Mouse (Mus musculus) thymus, adult 2 months (tissue): ENCODE results near the gene T. TPM values are rescaled to one million over a fixed set of nuclear protein-coding genes. Genes with fewer than 3 reads are reported as not detected.

Experiments used
- DNase-seq: peaks from one replicate; pipeline ENCODE4 v3.0.0; 2021
- H3K27ac ChIP-seq: fragments of 200-500 bp; 2 replicates; pipeline ENCODE4 v1.5.1; 2012; ENCODE audit warnings: low read length, control low read depth; ENCODE audit not compliant: control insufficient read depth, insufficient read depth
- H3K27me3 ChIP-seq: fragments of 200-500 bp; 2 replicates; pipeline ENCODE4 v1.6.1; 2012; ENCODE audit warnings: mild to moderate bottlenecking, low read length, moderate library complexity, mixed read lengths; ENCODE audit not compliant: control insufficient read depth, insufficient read depth
- H3K36me3 ChIP-seq: fragments of 200-500 bp; 2 replicates; pipeline ENCODE4 v1.6.1; 2012; ENCODE audit warnings: mild to moderate bottlenecking, low read length, moderate library complexity; ENCODE audit not compliant: control insufficient read depth, insufficient read depth
- H3K4me1 ChIP-seq: fragments of 200-500 bp; replicated peaks from 2 replicates; pipeline ENCODE4 v1.6.1; 2012; ENCODE audit warnings: low read length; ENCODE audit not compliant: control insufficient read depth, insufficient read depth
- H3K4me3 ChIP-seq: fragments of 200-500 bp; 2 replicates; pipeline ENCODE4 v1.5.1; 2012; ENCODE audit warnings: mild to moderate bottlenecking, low read length, control low read depth, moderate library complexity; ENCODE audit not compliant: control insufficient read depth, insufficient read depth
- CTCF ChIP-seq: fragments of 200-500 bp; IDR thresholded peaks from 2 replicates; pipeline ENCODE4 v1.5.1; 2012; ENCODE audit warnings: mild to moderate bottlenecking, control low read depth, low read length, moderate library complexity, borderline replicate concordance; ENCODE audit not compliant: control insufficient read depth, poor library complexity, insufficient read depth; ENCODE audit errors: extremely low read depth
- POLR2A ChIP-seq: fragments of 200-500 bp; IDR thresholded peaks from 2 replicates; pipeline ENCODE4 v1.6.1; 2012; ENCODE audit warnings: mild to moderate bottlenecking, low read length, control low read depth, moderate library complexity; ENCODE audit not compliant: control insufficient read depth, poor library complexity, insufficient read depth; ENCODE audit errors: extremely low read depth
- WGBS: fragments of 180-500 bp; shearing (Covaris S2); methylation state at CpG from one replicate; pipeline ENCODE4 v1.1.7; 2018; 5-methylcytosine and 5-hydroxymethylcytosine counted together
- polyA plus RNA-seq: library from polyadenylated mRNA; depleted of rRNA; stranded (reverse); fragments of >200 nt; gene quantifications from 2 replicates; pipeline ENCODE4 v1.2.3, GENCODE M21; 2012

The T gene
- polyA plus RNA-seq, 1 experiment, result 0.63 TPM

DNA sequence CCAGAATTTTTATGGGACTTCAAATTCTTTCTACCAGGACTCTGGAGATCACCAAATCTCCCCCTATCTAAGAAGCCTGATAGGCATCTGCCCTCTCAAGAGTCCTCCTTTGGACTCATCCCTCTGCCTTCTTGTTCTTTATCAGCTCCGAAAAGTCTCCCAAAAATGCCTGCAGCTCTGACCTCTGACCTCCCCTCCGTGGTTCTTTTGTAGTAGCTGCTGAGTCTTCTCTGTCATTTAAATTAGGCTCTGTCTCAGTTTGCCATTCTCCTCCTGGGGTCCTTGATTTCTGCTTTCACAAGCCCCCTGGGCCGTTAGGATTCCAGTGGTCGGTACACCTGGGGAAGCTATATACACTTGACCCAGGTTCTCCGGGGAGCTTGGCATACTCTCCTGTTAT lies 4.3 kb upstream of the T start:
- no peak for DNase-seq
- Histone ChIP-seq H3K27me3 (peaks cover 10% of the 10 kb centered on the region; the same call in 1 of the 2 replicates), H3K4me1 (no peaks in the 10 kb centered on the region), H3K4me3 (no peak overlapping the region), H3K27ac (no peak overlapping the region), H3K36me3 (no peaks in the 10 kb centered on the region)
- TF ChIP-seq POLR2A, result no peak
- no peak for TF ChIP-seq CTCF
- WGBS, result 19% methylated on average over 5 of the region's 5 CpGs

DNA sequence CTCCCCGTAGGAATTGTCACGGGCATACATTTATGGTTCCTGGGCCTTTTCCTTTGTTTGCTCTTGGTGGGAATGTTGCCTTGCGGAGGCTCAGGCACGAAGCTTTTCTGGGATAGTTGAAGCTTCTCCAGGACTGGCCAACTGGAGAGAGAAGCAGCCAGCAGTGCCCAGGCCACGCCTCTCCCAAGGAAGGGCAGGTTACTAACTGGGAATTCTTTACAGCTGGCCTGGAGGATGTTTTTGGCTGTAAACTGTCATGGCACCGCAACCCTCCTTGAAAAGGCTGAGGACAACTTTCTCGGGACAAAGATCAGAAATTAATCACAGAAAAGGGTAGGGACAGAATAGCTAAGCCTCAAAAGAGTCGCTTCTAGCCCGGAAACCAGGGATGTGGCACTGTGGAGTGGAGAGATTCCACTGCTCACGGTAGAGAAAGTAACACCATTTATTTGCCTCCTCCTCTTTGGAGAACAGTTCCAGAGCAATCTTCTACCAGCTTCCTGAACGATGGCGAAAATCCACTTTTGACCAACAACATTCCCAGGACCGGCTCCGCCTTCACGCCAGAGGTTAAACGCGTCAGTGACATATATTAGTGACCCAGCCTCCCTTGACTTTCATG lies 1.9 kb upstream of the T start:
- Histone ChIP-seq H3K4me1 (no peaks in the 10 kb centered on the region), H3K4me3 (no peak overlapping the region), H3K36me3 (no peaks in the 10 kb centered on the region), H3K27me3 (peaks cover 10% of the 10 kb centered on the region; the same call in 1 of the 2 replicates), H3K27ac (no peak overlapping the region)
- DNase-seq, result no peak
- no peak for TF ChIP-seq POLR2A
- TF ChIP-seq CTCF, result no peak
- 13% methylated on average over 17 of the region's 17 CpGs for WGBS

DNA sequence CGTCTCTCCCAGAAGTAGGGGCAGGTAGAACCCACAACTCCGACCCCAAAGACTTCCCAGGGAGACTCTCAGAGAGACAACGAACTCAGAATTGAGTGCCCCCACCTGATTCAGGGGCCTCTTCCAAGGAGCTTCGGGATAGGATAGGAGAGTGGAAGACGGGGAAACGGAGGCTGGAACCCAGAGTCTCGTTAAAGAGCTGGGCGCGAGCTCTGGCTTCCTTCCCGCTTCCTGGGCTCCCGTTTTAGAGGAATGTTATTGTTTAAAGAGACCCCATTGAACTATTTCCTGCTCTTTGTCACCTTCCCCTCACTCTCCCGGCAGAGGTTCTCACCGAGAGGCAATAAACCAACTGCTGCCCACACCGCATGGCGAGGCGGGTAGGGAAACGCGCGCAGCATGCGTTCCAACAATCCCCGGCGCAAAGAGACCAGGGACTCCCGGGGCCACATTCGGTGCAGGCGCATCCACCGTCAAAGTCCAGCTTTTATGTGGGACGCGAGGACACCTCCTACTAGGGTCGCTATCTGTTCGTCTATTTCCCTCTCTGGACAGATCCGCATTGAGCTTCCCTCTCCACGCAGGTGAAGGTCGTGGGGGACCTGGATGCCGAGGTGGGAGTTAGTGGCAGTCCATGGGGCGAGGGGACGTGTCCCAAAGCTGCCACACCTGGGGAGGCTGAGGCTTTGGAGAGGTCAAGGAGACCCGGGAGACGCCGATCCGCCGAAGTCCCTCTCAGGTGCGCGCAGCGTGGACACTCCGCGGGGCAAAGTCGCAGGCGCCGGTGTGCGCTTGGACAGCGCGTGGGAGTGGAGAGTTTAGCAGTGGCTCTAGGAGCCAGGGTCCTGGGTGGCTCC lies 874 bp upstream of the T start:
- no peak overlapping the region for H3K27ac ChIP-seq
- H3K4me1 ChIP-seq, result no peaks in the 10 kb centered on the region
- peaks cover 10% of the 10 kb centered on the region; the same call in 1 of the 2 replicates for H3K27me3 ChIP-seq
- no peak overlapping the region for H3K4me3 ChIP-seq
- no peak for TF ChIP-seq POLR2A
- TF ChIP-seq CTCF, result no peak
- WGBS, result 6% methylated on average over 52 of the region's 52 CpGs
- no peak for DNase-seq
- no peaks in the 10 kb centered on the region for H3K36me3 ChIP-seq

DNA sequence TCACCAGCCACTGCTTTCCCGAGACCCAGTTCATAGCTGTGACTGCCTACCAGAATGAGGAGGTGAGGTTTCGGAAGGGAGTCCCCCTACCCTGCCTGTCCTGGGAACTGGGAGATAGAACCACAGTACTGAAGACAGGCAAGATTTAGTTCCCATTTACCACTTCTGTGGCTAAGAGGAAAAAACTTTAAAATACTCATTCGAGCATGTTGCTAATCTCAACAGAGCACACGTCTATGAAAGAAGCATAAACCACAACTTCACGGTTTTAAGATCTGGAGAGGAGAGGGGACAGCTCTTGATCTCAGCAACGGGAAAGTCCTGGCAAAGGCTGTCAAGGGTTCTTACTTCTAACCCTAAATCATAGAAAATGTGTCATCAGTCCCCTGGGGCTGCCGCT lies 2.0 kb downstream of the T start:
- DNase-seq, result no peak
- Histone ChIP-seq H3K27me3 (peaks cover 8% of the 10 kb centered on the region; the same call in 1 of the 2 replicates), H3K27ac (no peak overlapping the region), H3K36me3 (no peaks in the 10 kb centered on the region), H3K4me1 (no peaks in the 10 kb centered on the region), H3K4me3 (no peak overlapping the region)
- WGBS, result 7% methylated on average over 7 of the region's 7 CpGs
- TF ChIP-seq CTCF (no peak), POLR2A (no peak)

DNA sequence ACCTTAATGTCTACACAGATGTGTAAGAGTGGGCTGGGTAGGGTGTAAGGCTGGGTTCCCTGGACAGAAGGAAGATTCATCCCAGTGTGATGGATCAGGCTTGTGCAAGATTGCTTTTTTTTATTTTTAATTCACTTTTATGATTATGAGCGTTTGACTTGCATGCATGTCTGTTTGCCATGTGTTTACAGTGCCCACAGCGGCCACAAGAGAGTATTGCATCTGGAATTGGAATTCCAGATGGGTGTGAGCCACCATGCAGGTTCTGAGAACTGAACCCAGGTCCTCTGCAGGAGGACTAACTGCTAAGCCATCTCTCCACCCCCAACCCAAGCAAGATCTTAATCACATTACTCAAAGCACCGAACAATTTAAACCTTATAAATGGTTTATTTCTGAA lies 9.8 kb downstream of the T start:
- H3K27me3 ChIP-seq, result no peaks in the 10 kb centered on the region
- no peak for DNase-seq
- no peak overlapping the region for H3K4me3 ChIP-seq
- no peak for TF ChIP-seq POLR2A
- H3K27ac ChIP-seq, result no peak overlapping the region
- H3K36me3 ChIP-seq, result no peaks in the 10 kb centered on the region
- WGBS, result 60% methylated on average over 3 of the region's 3 CpGs
- no peaks in the 10 kb centered on the region for H3K4me1 ChIP-seq

DNA sequence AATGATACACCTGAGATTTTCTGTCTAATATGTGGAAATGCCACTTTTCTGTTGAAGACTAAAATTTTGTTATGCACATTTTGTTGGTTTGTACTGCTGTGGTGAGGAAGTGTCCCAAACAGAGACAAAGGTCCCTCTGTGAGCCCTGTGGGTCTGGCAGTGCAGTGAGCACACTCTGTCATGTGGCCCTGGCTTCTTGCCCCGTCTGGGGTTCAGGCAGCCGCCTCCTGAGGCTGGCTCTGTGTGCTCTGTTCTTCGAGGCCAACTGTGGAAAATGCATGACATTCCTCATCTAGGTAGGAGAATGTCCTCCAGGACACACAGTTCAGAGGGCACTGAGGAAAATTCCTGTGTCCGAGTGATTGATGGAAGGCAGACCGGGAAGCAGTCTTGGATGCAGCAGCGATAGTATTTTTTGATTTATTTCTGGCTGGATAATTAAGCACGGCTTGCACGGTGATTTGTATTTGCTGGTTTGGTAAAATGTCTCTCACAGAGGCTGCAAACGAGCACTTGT lies 13.5 kb downstream of the T start:
- Histone ChIP-seq H3K27me3 (no peaks in the 10 kb centered on the region), H3K4me1 (no peaks in the 10 kb centered on the region), H3K4me3 (no peak overlapping the region), H3K27ac (no peak overlapping the region), H3K36me3 (no peaks in the 10 kb centered on the region)
- DNase-seq, result no peak
- TF ChIP-seq CTCF (no peak), POLR2A (no peak)
- 68% methylated on average over 9 of the region's 9 CpGs for WGBS

DNA sequence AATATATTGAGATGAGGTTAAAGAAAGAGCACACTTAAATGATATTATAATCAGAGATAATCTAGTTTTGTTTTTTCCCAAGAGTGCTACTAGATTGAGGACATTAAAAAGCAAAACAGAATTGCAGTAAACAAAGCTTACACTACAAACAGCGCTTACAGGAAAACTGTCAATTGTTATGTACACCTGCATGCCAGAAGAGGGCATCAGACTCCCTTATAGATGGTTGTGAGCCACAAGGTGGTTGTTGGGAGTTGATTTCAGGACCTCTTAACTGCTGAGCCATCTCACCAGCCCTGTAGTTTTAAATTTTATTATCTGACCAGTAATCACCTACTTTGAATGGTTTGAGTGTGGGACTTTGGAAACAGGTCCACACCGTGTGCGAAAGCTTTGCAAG lies 14.1 kb downstream of the T start:
- Histone ChIP-seq H3K4me1 (no peaks in the 10 kb centered on the region), H3K36me3 (no peaks in the 10 kb centered on the region), H3K27ac (no peak overlapping the region), H3K27me3 (no peaks in the 10 kb centered on the region), H3K4me3 (no peak overlapping the region)
- 86% methylated on average over 3 of the region's 3 CpGs for WGBS
- no peak for DNase-seq
- TF ChIP-seq CTCF, result no peak
- TF ChIP-seq POLR2A, result no peak
